Mouse (Mus musculus): ENCODE measurements around the gene Dazap1.

DNA sequence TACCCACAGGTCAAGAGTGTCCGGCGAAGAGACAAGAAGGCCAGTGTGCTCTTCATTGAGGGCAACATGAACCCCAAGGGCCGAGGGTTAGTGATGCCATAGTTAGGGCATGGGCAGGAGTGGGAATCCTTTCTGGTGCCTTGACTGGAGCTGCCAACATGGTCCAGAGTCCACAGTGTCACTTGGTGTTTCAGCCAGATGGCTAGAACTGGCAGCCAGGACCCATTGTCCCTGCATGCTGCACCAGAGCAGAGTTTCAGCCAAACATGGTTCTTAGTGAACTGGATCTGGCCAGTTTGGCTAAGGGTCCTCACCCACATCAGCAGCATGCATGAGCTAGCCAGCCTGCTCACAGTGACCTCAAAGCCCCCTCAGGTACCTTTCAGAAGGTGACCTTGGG is 23.0 kb upstream of the Dazap1 start:
- TF ChIP-seq POLR2A (IDR thresholded peaks at IDR 0.05; ENCODE audit: borderline replicate concordance, low read depth, low read length) (no peak), CTCF (IDR thresholded peaks at IDR 0.05; ENCODE audit: low read depth, low read length) (no peak)

All from bone marrow macrophage, adult 2 months (primary cell).